Mouse (Mus musculus) MEL-GATA-1-ER (cell line): ENCODE results near the gene Hpse2.
A peak's percentile ranks its signal among the peaks of the same experiment; 100 is the strongest.

Experiments used
- DNase-seq: peaks from one replicate; pipeline ENCODE4 v3.0.0-alpha.2; 2012; ENCODE audit warnings: low read depth; ENCODE audit errors: extremely low read depth

Gene Hpse2

DNA sequence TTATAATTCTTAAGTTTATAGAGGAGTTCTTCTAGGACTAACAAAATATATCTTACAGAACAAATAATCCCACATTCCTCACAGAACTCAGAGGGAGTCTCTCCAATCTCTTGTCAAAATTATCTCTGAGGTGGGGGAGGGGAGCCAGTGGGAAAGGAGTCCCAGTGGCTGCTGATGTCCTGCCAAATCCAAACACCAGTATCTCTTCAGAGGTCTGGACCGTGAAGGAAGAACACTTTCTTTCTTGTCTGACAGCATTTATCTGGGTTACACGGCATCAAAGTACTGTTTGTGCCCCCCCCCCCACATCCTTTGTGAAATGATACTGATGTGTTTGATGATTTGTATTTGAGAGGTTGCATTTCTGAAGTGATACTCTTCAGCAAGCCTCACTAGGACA, 213.3 kb downstream of the Hpse2 start:
- no peak for DNase-seq

DNA sequence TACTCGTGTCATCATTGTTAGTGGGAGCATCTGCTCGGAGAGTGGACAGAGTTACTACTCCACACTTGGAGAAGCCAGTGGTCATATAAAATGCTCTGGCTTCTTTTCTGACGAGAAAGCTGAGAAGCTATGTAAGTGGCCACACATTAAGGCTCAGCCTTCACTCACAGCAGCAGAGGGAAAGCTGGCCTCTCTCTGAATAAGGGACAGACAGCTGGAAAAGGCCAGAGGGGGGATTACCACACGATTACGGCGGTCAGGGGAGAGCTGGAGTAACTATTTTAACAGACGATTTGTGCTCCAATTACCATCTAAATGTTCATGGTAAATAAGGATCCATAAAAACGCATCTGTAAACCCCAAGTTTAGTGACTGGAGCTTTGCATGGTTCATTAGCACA, 232.1 kb downstream of the Hpse2 start:
- DNase-seq, result no peak

DNA sequence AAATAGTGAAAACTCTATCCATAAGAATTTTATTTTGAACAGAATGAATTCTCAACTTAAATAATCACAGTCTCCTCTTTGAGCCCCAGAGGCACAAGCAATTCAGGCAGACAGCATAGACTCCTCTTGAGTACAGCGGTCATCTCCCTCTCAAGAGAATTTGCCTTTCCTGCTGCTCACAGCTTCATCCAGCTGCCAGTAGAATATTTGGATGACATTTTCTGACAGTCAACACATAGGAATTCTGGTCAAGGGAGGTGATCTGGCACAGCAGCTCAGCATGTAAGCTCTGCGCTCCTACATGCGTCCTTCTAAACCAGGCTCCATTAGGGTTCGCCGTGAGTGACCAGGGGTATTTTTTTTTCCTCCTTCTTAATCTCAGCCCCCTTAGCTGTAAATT, 232.6 kb downstream of the Hpse2 start:
- no peak for DNase-seq

DNA sequence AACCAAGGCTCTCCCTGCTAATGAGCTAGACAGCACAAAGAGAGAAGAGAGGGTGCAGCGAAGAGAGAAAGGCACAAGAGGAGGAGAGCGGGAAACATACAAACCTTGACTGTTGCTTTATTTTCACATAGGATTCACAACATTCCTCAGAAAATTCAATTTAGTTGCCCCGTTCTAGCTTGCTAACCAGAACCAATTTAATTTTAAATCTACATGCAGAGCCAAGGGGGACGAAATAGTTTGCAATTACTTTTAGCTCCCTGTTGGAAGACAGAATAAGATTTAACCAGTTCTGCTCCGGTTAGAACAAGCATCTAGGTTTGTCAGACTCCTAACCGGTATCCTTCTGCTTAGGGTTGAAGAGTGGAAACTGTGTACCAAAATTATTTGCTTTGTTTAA, 240.3 kb downstream of the Hpse2 start:
- no peak for DNase-seq

DNA sequence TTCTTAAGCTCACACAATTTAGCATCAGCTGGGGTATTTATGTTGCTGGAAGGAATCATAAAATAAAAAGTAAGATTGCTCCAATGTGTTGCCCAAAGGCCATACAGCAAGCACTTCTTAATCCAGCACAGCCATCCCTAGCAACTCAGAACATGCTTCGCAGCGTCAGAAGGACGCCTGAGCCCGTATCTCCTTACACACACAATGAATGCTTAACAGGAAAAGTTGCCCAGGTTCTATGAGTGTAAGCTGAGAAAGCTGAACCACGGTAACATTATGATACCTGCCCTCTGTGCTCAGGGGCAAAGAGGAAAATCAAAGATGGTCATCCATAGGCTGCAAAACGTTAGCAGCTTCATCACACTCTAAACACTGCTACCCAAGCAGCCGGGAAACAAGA, 241.3 kb downstream of the Hpse2 start:
- DNase-seq, result no peak

DNA sequence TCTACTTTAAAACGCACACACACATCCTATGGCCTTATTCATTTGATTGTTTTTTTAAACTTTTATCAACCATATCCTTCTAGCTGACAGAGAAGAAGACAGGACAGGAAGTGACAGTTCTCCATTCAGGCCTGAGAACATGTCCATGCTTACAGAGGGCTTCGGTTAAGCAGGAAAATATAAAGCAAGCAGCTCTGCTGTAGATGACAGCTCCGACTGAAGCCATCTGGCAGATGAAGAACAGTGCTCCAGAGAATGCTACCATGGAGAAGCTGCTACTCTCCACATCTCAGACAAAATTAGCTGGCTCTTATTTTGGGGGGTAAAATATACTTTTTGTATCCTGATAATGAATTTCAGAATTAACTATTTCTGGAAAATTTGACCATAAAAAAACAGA, 246.5 kb downstream of the Hpse2 start:
- no peak for DNase-seq

DNA sequence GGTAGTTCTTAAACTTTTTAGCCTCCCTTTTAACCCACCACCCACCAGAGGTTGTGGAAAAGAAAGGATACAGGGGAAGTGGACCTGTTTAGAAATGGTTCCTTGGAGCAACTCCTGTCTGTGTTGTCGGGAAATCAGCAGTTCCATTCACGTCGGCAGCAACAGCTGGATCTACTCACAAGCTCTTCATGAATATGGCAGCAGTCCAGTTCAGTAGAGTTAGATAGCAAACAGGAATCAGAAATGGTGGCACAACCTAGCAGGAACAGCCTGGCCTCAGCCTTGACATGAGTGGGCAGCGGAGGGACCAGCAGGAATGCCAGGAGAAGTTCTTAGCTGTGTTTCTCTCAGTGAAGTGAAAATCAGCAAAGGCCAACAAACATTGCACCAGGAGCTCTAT, 278.4 kb downstream of the Hpse2 start:
- no peak for DNase-seq

DNA sequence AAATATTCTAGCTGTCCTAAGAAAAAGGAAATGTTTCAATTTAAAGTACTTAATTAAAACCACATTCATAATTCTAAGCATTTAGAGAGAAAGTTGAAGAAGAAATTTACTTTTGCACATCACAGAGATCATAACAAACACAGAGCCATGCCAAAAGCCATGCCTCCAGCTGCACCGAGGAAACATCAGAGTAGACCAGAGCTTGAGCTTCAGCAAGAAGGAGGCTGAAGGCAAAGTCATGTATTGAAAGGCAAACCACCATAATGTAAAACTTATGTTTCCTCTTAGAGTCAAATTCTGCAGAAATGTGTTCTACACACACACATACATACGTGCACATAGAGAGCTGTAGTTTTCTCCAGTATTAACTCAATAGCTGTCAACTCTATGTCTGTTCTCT, 291.2 kb downstream of the Hpse2 start:
- no peak for DNase-seq

DNA sequence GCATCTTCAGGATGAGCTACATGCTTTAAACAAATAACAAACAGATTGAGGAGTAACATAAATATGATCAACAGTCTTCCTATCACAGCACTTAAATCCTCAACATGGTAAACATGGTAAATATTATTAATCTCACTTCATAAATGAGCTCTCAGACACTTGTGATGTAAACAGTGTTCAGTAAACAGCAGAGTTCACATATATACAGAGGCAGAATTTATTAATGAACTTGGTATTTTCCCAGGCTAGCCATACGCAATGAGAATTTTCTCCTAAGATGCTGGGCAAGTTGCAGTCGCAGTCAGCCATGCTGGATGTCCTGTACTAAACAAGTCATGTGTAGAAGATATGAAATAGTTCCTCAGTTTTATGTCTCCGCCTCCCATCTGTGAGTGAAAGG, 300.9 kb downstream of the Hpse2 start:
- no peak for DNase-seq

DNA sequence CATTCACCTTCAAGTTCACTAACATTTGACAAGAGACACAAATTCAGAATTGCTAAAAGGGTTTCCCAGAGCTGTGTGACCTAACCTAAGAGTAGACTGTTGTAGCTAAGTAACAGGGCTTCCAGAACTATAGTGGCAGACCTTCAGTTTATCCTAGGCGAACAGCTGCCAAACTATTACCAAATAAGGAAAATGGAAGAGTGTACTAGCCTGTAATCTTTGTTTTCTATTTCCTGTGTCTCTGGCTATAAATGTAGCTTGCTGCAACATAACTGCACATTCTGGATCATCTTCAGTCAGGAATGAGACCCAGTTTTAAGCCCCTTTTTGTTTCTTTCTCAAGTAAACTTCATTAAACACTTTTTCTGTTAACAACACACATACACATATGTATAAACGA, 324.0 kb downstream of the Hpse2 start:
- DNase-seq, result peak; percentile 73

DNA sequence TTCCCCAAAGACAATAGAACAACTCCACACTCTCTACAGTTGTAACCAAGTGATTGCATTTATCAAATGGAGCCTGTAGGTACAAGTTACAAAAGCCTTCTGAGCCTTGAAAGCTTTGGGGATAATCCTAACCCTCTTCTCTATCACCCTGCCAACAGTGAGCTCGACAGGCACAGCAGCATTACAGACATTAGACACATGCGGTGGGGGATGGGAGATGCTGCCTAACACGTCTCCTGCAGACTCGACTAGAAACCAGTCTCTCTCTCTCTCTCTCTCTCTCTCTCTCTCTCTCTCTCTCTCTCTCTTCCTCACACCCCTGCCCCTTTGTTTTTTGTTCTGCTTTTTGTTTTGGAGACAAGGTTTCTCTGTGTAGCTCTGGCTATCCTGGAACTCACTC, 343.6 kb downstream of the Hpse2 start:
- no peak for DNase-seq

DNA sequence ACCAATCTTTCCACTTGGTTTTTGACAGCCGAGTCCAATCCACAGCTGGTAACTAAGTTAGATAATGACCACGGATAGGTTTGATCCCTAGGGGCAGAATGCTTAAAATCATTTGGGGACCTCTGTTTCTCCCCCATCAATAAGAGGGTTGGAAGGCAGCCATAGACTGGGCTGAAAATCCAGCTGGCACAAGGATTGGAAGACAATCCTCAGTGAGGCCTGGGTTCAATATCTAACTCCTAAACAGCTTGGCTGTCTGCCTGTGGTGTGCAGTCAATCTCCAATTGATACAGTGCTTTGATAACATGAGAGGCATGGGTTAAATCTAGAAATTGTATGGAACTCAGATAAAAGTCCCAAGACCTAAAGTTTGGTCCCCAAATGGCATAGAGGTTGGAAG, 345.4 kb downstream of the Hpse2 start:
- DNase-seq, result no peak

DNA sequence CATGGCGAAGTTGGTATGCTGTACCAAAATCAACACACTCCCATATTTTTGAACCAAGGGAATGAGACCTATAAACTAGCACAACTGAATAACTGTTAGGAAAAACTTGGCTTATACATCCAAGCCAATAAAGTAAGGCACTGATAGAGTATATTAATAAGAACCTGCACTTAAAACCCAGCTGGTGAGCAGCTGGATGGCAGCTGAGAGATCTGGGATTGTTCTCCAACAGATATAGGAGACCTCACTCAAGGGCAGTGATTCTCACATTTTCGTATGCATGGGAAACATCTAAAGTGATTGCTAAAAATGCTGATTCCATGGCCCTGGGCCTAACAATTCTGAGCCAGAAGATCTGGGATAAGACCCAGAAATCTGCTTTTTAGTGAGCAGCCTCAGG, 345.9 kb downstream of the Hpse2 start:
- no peak for DNase-seq

DNA sequence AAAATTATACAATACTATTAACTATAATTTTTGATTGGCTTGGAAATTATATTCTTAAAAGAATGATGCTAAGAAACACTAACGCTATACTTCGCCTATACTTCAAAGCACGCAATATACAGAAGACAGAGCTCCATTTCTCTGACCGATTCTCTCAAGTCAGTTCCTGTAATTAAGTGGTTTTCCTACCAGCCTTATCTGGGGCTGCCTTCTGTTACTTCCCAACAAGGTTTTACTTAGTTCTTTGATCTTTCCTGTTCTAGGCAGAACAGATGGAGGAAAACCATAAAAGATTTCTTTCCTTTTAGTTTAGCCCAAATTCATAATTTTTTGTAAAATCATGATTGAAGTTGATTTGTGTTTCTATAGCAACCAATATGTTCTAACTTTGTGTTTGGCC, 351.8 kb downstream of the Hpse2 start:
- peak; percentile 37 for DNase-seq

DNA sequence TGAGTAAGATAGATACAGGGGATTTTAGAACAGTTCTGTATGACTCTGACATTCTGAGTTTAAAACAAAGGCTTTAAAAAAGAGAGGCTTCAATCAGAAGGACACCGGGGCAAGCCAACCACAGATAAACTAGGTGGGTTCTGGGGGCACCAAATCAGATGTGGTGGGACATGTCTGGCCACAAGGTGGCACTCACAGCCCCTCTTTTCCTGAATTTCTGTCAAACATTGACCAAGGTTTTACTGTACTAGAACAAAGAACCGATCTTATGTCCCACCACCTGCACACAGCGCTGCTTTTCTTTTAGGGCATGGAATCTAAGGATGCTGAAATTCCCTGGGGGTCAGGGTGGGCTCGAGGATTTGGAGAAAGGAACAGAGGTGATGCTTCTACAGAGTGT, 360.9 kb downstream of the Hpse2 start:
- no peak for DNase-seq

DNA sequence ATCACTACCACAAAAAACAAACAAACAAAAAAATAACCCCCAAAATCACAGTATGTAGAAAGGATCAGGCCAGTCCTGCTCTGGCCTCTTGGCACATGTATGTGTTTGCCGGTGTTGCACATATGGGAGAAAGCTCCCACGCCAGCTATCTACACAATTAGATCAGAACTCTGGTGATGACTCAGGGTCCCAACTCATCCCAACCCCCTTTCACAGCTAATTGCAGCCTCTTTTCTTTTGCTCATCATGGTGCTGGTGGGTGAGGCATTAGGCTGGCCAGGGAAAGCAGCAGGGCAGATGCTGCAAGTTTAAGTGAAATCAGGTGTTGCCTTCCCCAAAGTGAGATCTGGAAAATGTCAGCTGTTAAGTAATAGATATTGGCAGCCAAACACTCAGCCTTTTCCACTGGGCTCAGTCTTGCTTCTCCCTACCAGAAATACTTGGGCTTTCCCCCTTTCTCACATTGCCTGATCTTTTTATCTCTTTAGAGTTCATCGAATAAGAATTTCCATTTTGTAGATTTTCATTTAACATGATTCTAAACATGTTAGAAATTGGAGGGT, 365.5 kb downstream of the Hpse2 start:
- DNase-seq, result no peak

DNA sequence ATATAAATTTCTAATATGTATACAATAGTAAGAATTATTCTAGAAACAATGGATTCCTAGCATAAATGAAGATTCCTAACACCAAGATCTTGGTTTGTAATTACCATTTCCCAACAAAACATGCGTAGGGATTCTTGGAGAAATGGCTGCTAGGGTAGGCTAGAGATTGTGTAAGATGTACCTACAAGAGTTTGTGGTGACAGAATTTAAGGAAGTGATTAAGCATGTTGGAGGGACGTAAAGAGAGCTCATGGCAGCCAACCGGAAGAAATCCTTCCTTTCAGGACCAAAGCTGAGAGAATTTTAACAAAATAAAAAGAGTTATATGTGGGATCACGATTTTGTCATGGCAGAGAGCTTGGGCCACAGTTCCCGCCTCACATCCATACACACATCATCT, 369.4 kb downstream of the Hpse2 start:
- DNase-seq, result no peak

DNA sequence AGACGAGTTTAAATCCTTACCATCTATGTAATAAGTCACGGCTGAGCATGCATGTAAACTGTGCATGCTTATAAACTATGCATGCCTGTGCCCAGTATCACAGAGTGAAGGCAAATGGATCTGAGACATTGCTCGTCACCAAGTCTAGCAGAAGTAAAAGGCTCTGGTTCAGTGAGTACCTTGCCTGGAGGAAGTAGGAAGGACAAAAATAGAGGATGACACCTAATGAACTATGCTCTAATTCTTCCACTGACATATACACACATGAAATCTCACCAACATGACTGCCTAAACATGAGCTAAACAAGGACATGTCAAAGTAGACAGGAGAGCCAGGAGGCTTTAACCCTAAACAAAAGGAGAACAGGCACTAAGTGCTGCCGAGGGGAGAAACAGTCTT, 391.7 kb downstream of the Hpse2 start:
- no peak for DNase-seq

DNA sequence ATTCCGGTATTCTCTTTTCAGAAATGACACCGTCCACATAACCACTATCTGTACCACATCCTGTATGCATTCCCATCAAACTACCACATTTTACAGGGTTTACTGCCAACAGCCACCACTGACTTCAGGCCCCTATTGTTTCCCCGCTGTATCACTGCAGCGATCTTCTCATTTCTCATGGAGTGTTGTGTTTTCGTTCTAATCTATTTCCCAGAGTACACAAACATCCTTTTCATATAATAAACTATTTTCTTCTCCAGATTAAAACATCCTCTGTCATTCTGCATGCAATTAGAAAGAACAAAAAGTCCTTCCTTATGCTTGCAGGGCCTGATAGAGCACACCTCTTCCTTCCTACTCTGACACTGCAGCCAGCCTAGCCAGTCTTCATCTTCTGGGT, 399.3 kb downstream of the Hpse2 start:
- no peak for DNase-seq

DNA sequence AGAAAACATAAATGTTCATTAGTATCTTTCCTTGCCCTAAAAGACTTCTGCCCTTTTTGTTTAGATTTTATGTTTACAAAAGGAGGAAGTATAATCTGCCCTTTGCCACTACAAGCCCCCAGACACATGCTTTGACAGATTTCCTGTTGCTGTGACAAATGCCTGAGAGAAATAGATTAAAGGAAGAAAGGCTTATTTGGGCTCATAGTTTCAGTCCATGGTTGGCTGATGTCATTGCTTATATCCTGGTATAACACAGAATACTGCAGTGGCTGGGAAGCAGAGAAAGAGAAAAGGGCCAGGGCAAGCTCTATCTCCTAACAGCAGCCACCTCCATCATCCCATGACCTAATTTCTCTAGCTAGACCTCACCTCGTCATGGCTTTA, 401.8 kb downstream of the Hpse2 start:
- DNase-seq, result no peak

DNA sequence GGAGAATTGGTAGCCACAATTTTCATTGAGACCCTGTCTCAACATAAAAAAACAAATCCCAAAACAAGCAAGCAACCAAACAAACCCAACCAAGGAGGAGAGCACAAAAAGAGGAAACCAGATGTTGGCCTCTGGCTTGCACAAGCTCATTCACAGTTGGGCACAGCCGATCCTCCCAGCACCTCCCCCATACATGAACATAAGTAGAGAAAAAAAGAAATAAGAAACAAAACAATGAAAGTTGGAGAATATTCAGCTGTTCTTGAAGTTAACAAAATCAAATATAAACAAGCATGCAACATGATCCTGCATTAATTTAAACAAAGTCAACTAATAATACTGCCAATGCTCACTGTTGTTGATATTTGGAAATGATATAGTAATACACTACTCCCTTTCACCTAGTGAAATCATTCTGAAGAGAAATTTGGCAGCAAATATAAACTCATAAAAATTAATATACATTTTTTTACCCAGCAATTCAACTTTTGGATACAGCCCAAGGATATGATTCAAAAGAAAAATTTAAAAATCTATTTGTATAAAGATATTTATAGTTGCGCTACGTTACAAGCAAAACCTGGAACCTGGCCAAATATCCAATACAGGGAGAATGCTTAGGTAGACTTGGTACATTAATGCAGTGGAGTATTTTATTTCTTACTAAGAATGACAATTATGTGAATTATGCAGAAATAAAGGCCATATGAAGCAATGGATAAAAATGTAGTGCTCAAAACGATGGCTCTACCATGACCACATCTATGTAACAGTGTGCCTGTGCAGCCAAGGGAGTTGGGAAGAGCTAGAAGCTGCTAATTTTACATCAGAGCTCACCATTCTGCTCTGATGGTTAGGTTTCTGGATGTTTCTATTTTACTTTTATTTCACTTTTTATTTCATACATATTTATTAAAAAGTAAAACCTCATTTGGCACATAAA, 402.5 kb downstream of the Hpse2 start:
- no peak for DNase-seq

DNA sequence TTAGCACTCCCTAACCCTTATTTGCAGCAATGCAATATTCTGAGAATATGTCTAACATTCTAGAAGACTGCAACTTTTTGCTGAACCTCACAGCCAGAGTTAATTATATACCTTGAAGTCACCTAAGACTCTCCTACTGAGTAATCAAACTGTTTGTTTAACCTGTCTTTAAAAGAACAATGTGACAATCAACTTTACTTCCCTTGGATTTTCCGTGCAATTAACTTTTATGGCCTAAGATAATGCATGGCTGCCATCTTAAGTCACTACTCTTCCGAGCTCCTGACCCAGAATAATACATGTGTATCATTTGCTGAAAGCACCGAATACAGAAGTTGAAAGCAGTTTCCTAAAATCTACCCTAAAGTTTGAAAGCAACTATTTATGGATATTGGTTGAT, 407.6 kb downstream of the Hpse2 start:
- no peak for DNase-seq

DNA sequence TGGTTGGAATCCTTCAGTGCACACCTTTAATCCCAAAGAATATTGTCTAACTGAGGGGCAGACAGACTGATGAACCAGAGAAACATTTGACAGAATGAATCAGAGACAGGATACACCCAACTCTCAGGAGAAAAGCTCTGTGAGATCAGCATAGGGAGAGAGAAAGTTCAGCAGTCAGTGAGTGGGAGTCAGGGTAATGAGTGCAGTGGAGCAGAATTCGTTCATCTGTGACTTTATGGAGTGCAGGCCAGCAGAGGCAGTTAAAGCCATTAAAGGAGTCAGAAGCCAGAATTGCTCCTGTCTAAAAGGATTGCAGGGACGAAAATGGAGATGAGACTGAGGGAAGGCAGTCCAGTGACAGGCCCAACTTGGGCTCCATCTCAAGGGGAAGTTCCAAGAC, 410.2 kb downstream of the Hpse2 start:
- no peak for DNase-seq
